Mouse (Mus musculus): ENCODE results near the gene Sgip1. TPM values are rescaled to one million over a fixed set of nuclear protein-coding genes. Genes with fewer than 3 reads are reported as not detected.

Sgip1 gene
- polyA plus RNA-seq, 1 experiment, result 0.35 TPM

DNA sequence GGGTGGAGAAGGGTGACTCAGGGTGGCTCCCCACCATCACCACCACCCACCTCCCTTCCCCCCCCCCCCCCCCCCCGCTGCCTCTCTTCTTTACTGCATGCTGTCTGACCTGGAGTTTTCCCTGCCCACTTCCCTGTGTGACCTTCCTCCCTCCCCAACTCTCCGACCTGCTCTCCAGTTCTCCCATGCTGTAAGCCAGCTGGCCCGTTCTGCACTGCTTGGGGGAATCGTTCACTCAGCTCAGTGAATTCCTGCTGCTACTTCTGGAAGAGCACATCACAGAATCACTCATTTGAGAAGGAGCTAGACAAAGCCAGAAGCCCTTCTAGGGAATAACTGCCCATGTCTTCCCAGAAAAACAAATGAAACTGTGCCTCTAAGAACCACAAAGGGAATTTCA is 188.4 kb downstream of the Sgip1 start:
- Histone ChIP-seq H3K27ac (ENCODE audit: insufficient read depth, low read depth, low read length) (no peak overlapping the region), H3K27me3 (ENCODE audit: control insufficient read depth, insufficient read depth, low read length) (no peaks in the 10 kb centered on the region), H3K4me1 (ENCODE audit: control insufficient read depth, insufficient read depth, insufficient read length, low read length) (no peaks in the 10 kb centered on the region), H3K36me3 (ENCODE audit: control insufficient read depth, insufficient read depth, low read length) (no peaks in the 10 kb centered on the region), H3K4me3 (ENCODE audit: low read depth, low read length) (no peak overlapping the region)
- TF ChIP-seq POLR2A (IDR thresholded peaks at IDR 0.05; ENCODE audit: low read depth, low read length) (no peak), CTCF (IDR thresholded peaks at IDR 0.05; ENCODE audit: extremely low read depth, insufficient read length, insufficient replicate concordance, low read depth, low read length) (no peak)
- 63% methylated on average over 3 of the region's 4 CpGs for WGBS

DNA sequence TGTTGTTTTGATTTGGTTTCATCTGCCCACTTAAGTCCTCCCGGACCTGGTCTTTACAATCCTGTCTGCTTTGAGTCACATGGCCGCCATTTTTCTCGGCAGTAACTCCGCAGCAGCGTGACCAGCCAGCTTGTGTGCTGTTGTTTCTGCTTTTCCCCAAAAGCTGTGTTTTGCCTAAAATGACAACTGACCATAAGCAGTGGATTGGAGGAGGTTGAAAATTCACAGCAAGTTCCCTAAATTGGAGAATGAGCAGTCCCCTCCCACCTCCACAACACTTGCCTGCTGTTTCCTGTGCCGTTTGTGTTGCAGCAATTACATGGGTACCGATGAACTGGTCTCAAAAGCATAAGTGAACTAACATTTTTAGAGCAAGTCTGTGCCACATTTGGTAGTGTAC is 189.6 kb downstream of the Sgip1 start:
- H3K4me1 ChIP-seq (ENCODE audit: control insufficient read depth, insufficient read depth, insufficient read length, low read length), result no peaks in the 10 kb centered on the region
- no peak for TF ChIP-seq CTCF (IDR thresholded peaks at IDR 0.05; ENCODE audit: extremely low read depth, insufficient read length, insufficient replicate concordance, low read depth, low read length)
- TF ChIP-seq POLR2A (IDR thresholded peaks at IDR 0.05; ENCODE audit: low read depth, low read length), result no peak
- WGBS, result 71% methylated on average over 7 of the region's 7 CpGs

DNA sequence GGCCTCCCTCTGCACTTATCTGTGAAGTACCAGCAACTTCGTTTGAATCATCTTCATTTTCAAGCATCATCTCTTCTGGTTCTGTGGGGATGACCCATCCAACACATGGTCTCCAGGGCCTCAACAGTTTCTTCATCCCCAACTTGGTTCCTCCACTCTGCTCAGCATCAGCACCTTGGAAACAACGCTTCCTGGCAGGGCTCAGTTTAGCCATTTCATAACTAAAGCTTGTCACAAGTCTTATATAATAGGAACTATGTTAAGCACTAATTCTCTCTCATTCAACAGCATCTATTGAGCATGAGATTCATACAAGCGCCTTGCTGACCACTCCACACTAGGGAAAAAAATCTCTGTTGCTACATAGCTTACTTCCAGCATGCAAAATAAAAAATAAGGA is 199.2 kb downstream of the Sgip1 start:
- WGBS, result 84% methylated on average over 3 of the region's 3 CpGs
- no peak for TF ChIP-seq CTCF (IDR thresholded peaks at IDR 0.05; ENCODE audit: extremely low read depth, insufficient read length, insufficient replicate concordance, low read depth, low read length)
- H3K4me1 ChIP-seq (ENCODE audit: control insufficient read depth, insufficient read depth, insufficient read length, low read length), result no peaks in the 10 kb centered on the region

More for the DNA sequence above, 189.6 kb downstream of the Sgip1 start:
- no peak overlapping the region for H3K27ac ChIP-seq (ENCODE audit: insufficient read depth, low read depth, low read length)
- no peaks in the 10 kb centered on the region for H3K36me3 ChIP-seq (ENCODE audit: control insufficient read depth, insufficient read depth, low read length)
- no peak overlapping the region for H3K4me3 ChIP-seq (ENCODE audit: low read depth, low read length)
- H3K27me3 ChIP-seq (ENCODE audit: control insufficient read depth, insufficient read depth, low read length), result no peaks in the 10 kb centered on the region

GRCm38 (mm10) chr4:102940738-102941137 is 199.6 kb downstream of the Sgip1 start:
- Histone ChIP-seq H3K36me3 (ENCODE audit: control insufficient read depth, insufficient read depth, low read length) (no peaks in the 10 kb centered on the region), H3K27me3 (ENCODE audit: control insufficient read depth, insufficient read depth, low read length) (no peaks in the 10 kb centered on the region), H3K4me1 (ENCODE audit: control insufficient read depth, insufficient read depth, insufficient read length, low read length) (no peaks in the 10 kb centered on the region), H3K27ac (ENCODE audit: insufficient read depth, low read depth, low read length) (no peak overlapping the region), H3K4me3 (ENCODE audit: low read depth, low read length) (no peak overlapping the region)
- TF ChIP-seq POLR2A (IDR thresholded peaks at IDR 0.05; ENCODE audit: low read depth, low read length) (no peak), CTCF (IDR thresholded peaks at IDR 0.05; ENCODE audit: extremely low read depth, insufficient read length, insufficient replicate concordance, low read depth, low read length) (no peak)
- 92% methylated on average over 4 of the region's 4 CpGs for WGBS

More for the DNA sequence above, 199.2 kb downstream of the Sgip1 start:
- Histone ChIP-seq H3K27me3 (ENCODE audit: control insufficient read depth, insufficient read depth, low read length) (no peaks in the 10 kb centered on the region), H3K27ac (ENCODE audit: insufficient read depth, low read depth, low read length) (no peak overlapping the region), H3K36me3 (ENCODE audit: control insufficient read depth, insufficient read depth, low read length) (no peaks in the 10 kb centered on the region), H3K4me3 (ENCODE audit: low read depth, low read length) (no peak overlapping the region)

DNA sequence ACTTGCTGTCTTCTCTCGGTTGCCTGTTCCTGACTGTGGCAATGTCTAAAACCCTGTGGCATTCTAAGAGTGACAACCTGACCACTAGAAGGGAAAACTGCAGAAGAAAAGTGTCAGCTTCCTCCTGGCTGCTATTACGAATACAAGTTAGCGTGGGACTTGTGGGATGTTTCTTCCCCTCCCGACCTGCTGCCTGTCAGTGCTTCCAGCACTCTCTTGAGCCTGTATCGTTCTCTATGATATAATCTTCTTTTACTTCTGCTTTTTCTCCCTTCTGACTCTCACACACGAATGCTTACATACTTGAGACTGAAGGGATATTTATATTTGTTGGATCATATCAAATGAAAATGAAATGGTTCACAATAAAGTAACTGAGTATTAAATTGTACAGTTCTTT is 203.2 kb downstream of the Sgip1 start:
- Histone ChIP-seq H3K27ac (ENCODE audit: insufficient read depth, low read depth, low read length) (no peak overlapping the region), H3K4me1 (ENCODE audit: control insufficient read depth, insufficient read depth, insufficient read length, low read length) (no peaks in the 10 kb centered on the region), H3K36me3 (ENCODE audit: control insufficient read depth, insufficient read depth, low read length) (no peaks in the 10 kb centered on the region), H3K27me3 (ENCODE audit: control insufficient read depth, insufficient read depth, low read length) (no peaks in the 10 kb centered on the region), H3K4me3 (ENCODE audit: low read depth, low read length) (no peak overlapping the region)
- TF ChIP-seq POLR2A (IDR thresholded peaks at IDR 0.05; ENCODE audit: low read depth, low read length) (no peak), CTCF (IDR thresholded peaks at IDR 0.05; ENCODE audit: extremely low read depth, insufficient read length, insufficient replicate concordance, low read depth, low read length) (no peak)
- WGBS, result 65% methylated on average over 6 of the region's 6 CpGs

DNA sequence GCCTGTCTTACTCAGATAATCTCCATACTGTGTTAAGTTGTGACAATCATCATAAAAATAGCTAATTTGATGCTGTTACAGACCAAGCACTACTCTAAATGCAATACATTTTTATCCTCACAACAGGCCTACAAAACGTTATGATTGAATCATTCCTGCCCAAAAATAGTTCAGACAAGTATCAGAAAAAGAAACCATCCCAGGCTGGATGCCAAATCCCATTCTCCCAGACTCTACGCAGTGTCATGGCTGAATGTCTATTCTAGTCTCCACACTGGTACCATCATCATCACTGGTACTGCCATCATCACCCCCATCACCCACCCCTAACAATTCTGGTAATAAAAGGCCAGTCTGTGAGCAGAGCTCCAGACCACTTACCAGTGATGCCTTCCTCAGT is 211.4 kb downstream of the Sgip1 start:
- 55% methylated on average over 2 of the region's 2 CpGs for WGBS
- Histone ChIP-seq H3K27ac (ENCODE audit: insufficient read depth, low read depth, low read length) (no peak overlapping the region), H3K27me3 (ENCODE audit: control insufficient read depth, insufficient read depth, low read length) (no peaks in the 10 kb centered on the region), H3K4me1 (ENCODE audit: control insufficient read depth, insufficient read depth, insufficient read length, low read length) (no peaks in the 10 kb centered on the region), H3K4me3 (ENCODE audit: low read depth, low read length) (no peak overlapping the region), H3K36me3 (ENCODE audit: control insufficient read depth, insufficient read depth, low read length) (no peaks in the 10 kb centered on the region)
- TF ChIP-seq POLR2A (IDR thresholded peaks at IDR 0.05; ENCODE audit: low read depth, low read length) (no peak), CTCF (IDR thresholded peaks at IDR 0.05; ENCODE audit: extremely low read depth, insufficient read length, insufficient replicate concordance, low read depth, low read length) (no peak)

GRCm38 (mm10) chr4:102955294-102955956 is 214.3 kb downstream of the Sgip1 start:
- H3K36me3 ChIP-seq (ENCODE audit: control insufficient read depth, insufficient read depth, low read length), result no peaks in the 10 kb centered on the region
- H3K4me3 ChIP-seq (ENCODE audit: low read depth, low read length), result no peak overlapping the region
- no peaks in the 10 kb centered on the region for H3K4me1 ChIP-seq (ENCODE audit: control insufficient read depth, insufficient read depth, insufficient read length, low read length)
- no peaks in the 10 kb centered on the region for H3K27me3 ChIP-seq (ENCODE audit: control insufficient read depth, insufficient read depth, low read length)
- TF ChIP-seq CTCF (IDR thresholded peaks at IDR 0.05; ENCODE audit: extremely low read depth, insufficient read length, insufficient replicate concordance, low read depth, low read length) (no peak), POLR2A (IDR thresholded peaks at IDR 0.05; ENCODE audit: low read depth, low read length) (no peak)
- 58% methylated on average over 17 of the region's 17 CpGs for WGBS
- no peak overlapping the region for H3K27ac ChIP-seq (ENCODE audit: insufficient read depth, low read depth, low read length)

Data from small intestine, adult 2 months (tissue).